ENCODE assay signal across 8 mouse cellular contexts in genomic region chr13:93305636-93306035, GRCm38 (mm10). TPM values are rescaled to one million over a fixed set of nuclear protein-coding genes. Genes with fewer than 3 reads are reported as not detected.
DNase-seq lines count a peak whose midpoint lies in the region; ATAC-seq and TF ChIP-seq lines count a peak whose summit lies in the region.

No protein-coding gene starts in this region.

- H3K79me3 ChIP-seq in C2C12 (ENCODE audit: low read depth): peaks cover 7% of the 10 kb centered on the region

- peak overlapping the region; percentile 73 for H3K4me2 ChIP-seq in embryonic facial prominence, embryonic 15.5 days (replicated peaks)
- H3K4me2 ChIP-seq in limb, embryonic 11.5 days (ENCODE audit: low read depth, severe bottlenecking): peak overlapping the region; percentile 61

- no peak overlapping the region for H3K27ac ChIP-seq in cerebellum, adult 2 months (ENCODE audit: insufficient read depth, low read length)
- no peak overlapping the region for H3K27ac ChIP-seq in embryonic facial prominence, embryonic 15.5 days (replicated peaks)
- H3K27ac ChIP-seq in limb, embryonic 11.5 days (replicated peaks; ENCODE audit: low read depth, low read length): no peak overlapping the region

- no peak for ATAC-seq in cerebellum, adult (ENCODE audit: insufficient number of reproducible peaks, low FRiP score, low TSS enrichment)
- ATAC-seq in embryonic facial prominence, embryonic 15.5 days (ENCODE audit: insufficient number of reproducible peaks, low FRiP score, low TSS enrichment, low read depth): no peak
- ATAC-seq in limb, embryonic 11.5 days (ENCODE audit: insufficient number of reproducible peaks, low FRiP score, low TSS enrichment, low read depth): no peak

- peak overlapping the region; percentile 77 for H3K4me3 ChIP-seq in cerebellum, adult 2 months (replicated peaks; ENCODE audit: insufficient read depth, low read depth, low read length)
- H3K4me3 ChIP-seq in C2C12 (ENCODE audit: insufficient read depth, poor library complexity, severe bottlenecking): peak overlapping the region; percentile 63
- H3K4me3 ChIP-seq in embryonic facial prominence, embryonic 15.5 days (replicated peaks): peak overlapping the region; percentile 84
- peak overlapping the region; percentile 87 for H3K4me3 ChIP-seq in limb, embryonic 11.5 days (ENCODE audit: low read depth, low read length)

- 4% methylated on average over 7 of the region's 7 CpGs for WGBS in cerebellum, adult 2 months
- 14% methylated on average over 7 of the region's 7 CpGs for WGBS in embryonic facial prominence, embryonic 15.5 days
- 28% methylated on average over 7 of the region's 7 CpGs for WGBS in limb, embryonic 11.5 days

- no peaks in the 10 kb centered on the region for H3K9me3 ChIP-seq in embryonic facial prominence, embryonic 15.5 days (replicated peaks)
- no peaks in the 10 kb centered on the region for H3K9me3 ChIP-seq in limb, embryonic 11.5 days (ENCODE audit: control insufficient read depth, low read length)

- H3K9ac ChIP-seq in embryonic facial prominence, embryonic 15.5 days: no peak overlapping the region; the same call in 1 of the 2 replicates
- H3K9ac ChIP-seq in limb, embryonic 11.5 days (ENCODE audit: low read length): peak overlapping the region; percentile 49; the same call in 1 of the 2 replicates

- H3K4me1 ChIP-seq in cerebellum, adult 2 months (ENCODE audit: control insufficient read depth, insufficient read depth, low read length): no peaks in the 10 kb centered on the region; the same call in 1 of the 2 replicates
- peaks cover 9% of the 10 kb centered on the region; the same call in 1 of the 2 replicates for H3K4me1 ChIP-seq in embryonic facial prominence, embryonic 15.5 days
- peaks cover 7% of the 10 kb centered on the region; the same call in 1 of the 2 replicates for H3K4me1 ChIP-seq in limb, embryonic 11.5 days (ENCODE audit: control insufficient read depth, insufficient read depth, low read length)

- H3K27me3 ChIP-seq in cerebellum, adult 2 months (ENCODE audit: control insufficient read depth, insufficient read depth, low read length): no peaks in the 10 kb centered on the region
- no peaks in the 10 kb centered on the region for H3K27me3 ChIP-seq in C2C12 (ENCODE audit: control insufficient read depth, insufficient read depth, insufficient read length)
- no peaks in the 10 kb centered on the region for H3K27me3 ChIP-seq in embryonic facial prominence, embryonic 15.5 days
- no peaks in the 10 kb centered on the region for H3K27me3 ChIP-seq in limb, embryonic 11.5 days (ENCODE audit: control insufficient read depth, insufficient read depth, low read length)

- peak overlapping the region; percentile 45 for H3ac ChIP-seq in C2C12 (ENCODE audit: control insufficient read depth, insufficient read length, low read depth)

- H3K36me3 ChIP-seq in C2C12 (ENCODE audit: control insufficient read depth, insufficient read depth): no peaks in the 10 kb centered on the region
- no peaks in the 10 kb centered on the region for H3K36me3 ChIP-seq in embryonic facial prominence, embryonic 15.5 days
- H3K36me3 ChIP-seq in limb, embryonic 11.5 days (ENCODE audit: control insufficient read depth, insufficient read depth, low read length): no peaks in the 10 kb centered on the region

- H3K79me2 ChIP-seq in C2C12 (ENCODE audit: control insufficient read depth, insufficient read depth): peaks cover 28% of the 10 kb centered on the region

- peak; percentile 21 to 38 for DNase-seq in cerebellum, adult 2 months
- DNase-seq in limb, embryonic 11.5 days (ENCODE audit: low spot score): peak; percentile 34
- peak; percentile 36 for DNase-seq in retina, embryonic 14.5 days (ENCODE audit: low spot score)
- DNase-seq in ovary, postnatal 10 days (ENCODE audit: low spot score): no peak
- DNase-seq in cerebellum, postnatal 4 days (ENCODE audit: low spot score in 2 of 2): no peak

- no peak for TF ChIP-seq POLR2A in cerebellum, adult 2 months (IDR thresholded peaks at IDR 0.05; ENCODE audit: borderline replicate concordance, insufficient read depth, low read length)

- no peak for TF ChIP-seq CTCF in cerebellum, adult 2 months (IDR thresholded peaks at IDR 0.05; ENCODE audit: borderline replicate concordance, insufficient read depth, low read depth, low read length)
- TF ChIP-seq CTCF in C2C12 (IDR thresholded peaks at IDR 0.05; ENCODE audit: control insufficient read depth, insufficient read depth, insufficient read length): no peak

TF ChIP-seq in C2C12, 6 proteins besides CTCF, POLR2A, EP300 and RAD21:
- no peak for TF ChIP-seq MYOG (IDR thresholded peaks at IDR 0.05; ENCODE audit: control insufficient read depth, extremely low read depth, insufficient read length)
- TF ChIP-seq CEBPB (IDR thresholded peaks at IDR 0.05; ENCODE audit: low read depth): no peak
- TF ChIP-seq MYOD1 (IDR thresholded peaks at IDR 0.05; ENCODE audit: control insufficient read depth, insufficient read length, low read depth): no peak
- no peak for TF ChIP-seq MAX (IDR thresholded peaks at IDR 0.05)
- TF ChIP-seq USF1 (IDR thresholded peaks at IDR 0.05; ENCODE audit: low read depth): no peak
- no peak for TF ChIP-seq FOSL1 (IDR thresholded peaks at IDR 0.05; ENCODE audit: insufficient read depth, low read length, poor library complexity, severe bottlenecking)

RNA-seq across cellular contexts. Expression of gene Homer1, which starts 6.2 kb away (rescaled TPM):
- 15.7 and 15.8 TPM in 2 replicates for polyA plus RNA-seq in cerebellum, adult 2 months (2012; rRNA removed)
- polyA plus RNA-seq in C2C12 (2012; fragmentation: generic; extraction: Trizol): 4.8 TPM
- polyA plus RNA-seq in embryonic facial prominence, embryonic 15.5 days (2015; fragmentation: Nextera tagmentation; extraction: Ambion mirVana): 5.9 and 6.1 TPM in 2 replicates
- polyA plus RNA-seq in limb, embryonic 11.5 days (2014; fragmentation: Nextera tagmentation; extraction: Ambion mirVana): 12.4 and 13.7 TPM in 2 replicates

Comparison
In these comparisons a context has a peak if more than half of its experiments do, and no peak if none do; other contexts are left out.
1. DNase-seq: peak in cerebellum, adult 2 months (2 of 2), limb, embryonic 11.5 days (single experiment) and retina, embryonic 14.5 days (single experiment); none in ovary, postnatal 10 days (single experiment) and cerebellum, postnatal 4 days (0 of 2).
2. Peak in every context shown above with its lines, with median percentiles within 50 percentile points of each other: H3K4me3 ChIP-seq.